Mouse (Mus musculus): Measurements from ENCODE around the gene Dgki. TPM values are rescaled to one million over a fixed set of nuclear protein-coding genes. Genes with fewer than 3 reads are reported as not detected.

Gene Dgki
- total and polyA plus RNA-seq, 3 experiments = not detected

GRCm38 (mm10) chr6:36899872-36900271, 400.1 kb downstream of the Dgki start:
- H3K9me3 ChIP-seq (replicated peaks; ENCODE audit: insufficient read depth, low read length) = no peaks in the 10 kb centered on the region
- H3K4me3 ChIP-seq (ENCODE audit: control insufficient read depth in 1 of 2, insufficient read depth in 1 of 2, low read depth in 2 of 2, low read length in 2 of 2) = no peak overlapping the region
- TF ChIP-seq MEF2A (IDR thresholded peaks at IDR 0.05; ENCODE audit: extremely low read depth, insufficient replicate concordance, low read depth, low read length, poor library complexity, severe bottlenecking) (no peak), MAX (IDR thresholded peaks at IDR 0.05; ENCODE audit: low read length) (no peak)
- H3K27ac ChIP-seq (ENCODE audit: control insufficient read depth, low read depth, low read length) = no peak overlapping the region
- H3K36me3 ChIP-seq (ENCODE audit: control insufficient read depth in 1 of 2, insufficient read depth in 2 of 2, low read length in 2 of 2) = no peaks in the 10 kb centered on the region
- no peaks in the 10 kb centered on the region for H3K4me1 ChIP-seq (ENCODE audit: control insufficient read depth in 1 of 2, insufficient read depth in 2 of 2, low read length in 2 of 2)
- no peak overlapping the region for H3K9ac ChIP-seq (ENCODE audit: control insufficient read depth, low read depth, low read length, poor library complexity, severe bottlenecking)
- H3K79me2 ChIP-seq (ENCODE audit: control insufficient read depth, insufficient read depth, low read length, poor library complexity) = no peaks in the 10 kb centered on the region
- no peak for DNase-seq (ENCODE audit: low read depth, low spot score)
- no peaks in the 10 kb centered on the region for H3K27me3 ChIP-seq (ENCODE audit: control insufficient read depth in 1 of 2, insufficient read depth in 2 of 2, low read length in 2 of 2)

DNA sequence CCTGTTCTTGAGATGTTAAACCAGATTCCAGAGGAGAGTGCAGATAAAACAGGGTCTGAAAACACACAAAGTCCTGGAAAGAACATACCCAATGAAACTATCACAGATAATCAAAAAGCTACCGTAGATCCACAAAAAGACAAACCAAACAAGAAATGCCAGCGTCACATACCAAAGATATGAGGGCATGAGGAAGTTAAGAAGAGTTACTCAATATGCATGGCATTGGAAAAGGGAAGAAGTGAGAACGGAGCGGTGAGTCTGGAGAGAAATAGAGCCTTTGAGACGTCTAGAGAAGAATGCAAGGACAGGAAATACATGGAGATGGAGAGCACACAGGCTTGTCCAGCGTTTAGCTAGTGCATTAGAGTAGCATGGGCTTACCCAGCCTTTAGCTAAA, 401.6 kb downstream of the Dgki start:
- Histone ChIP-seq H3K36me3 (ENCODE audit: control insufficient read depth in 1 of 2, insufficient read depth in 2 of 2, low read length in 2 of 2) (no peaks in the 10 kb centered on the region), H3K4me3 (ENCODE audit: control insufficient read depth in 1 of 2, insufficient read depth in 1 of 2, low read depth in 2 of 2, low read length in 2 of 2) (no peak overlapping the region), H3K27me3 (ENCODE audit: control insufficient read depth in 1 of 2, insufficient read depth in 2 of 2, low read length in 2 of 2) (no peaks in the 10 kb centered on the region), H3K4me1 (ENCODE audit: control insufficient read depth in 1 of 2, insufficient read depth in 2 of 2, low read length in 2 of 2) (no peaks in the 10 kb centered on the region), H3K27ac (ENCODE audit: control insufficient read depth, low read depth, low read length) (no peak overlapping the region), H3K9me3 (replicated peaks; ENCODE audit: insufficient read depth, low read length) (no peaks in the 10 kb centered on the region), H3K79me2 (ENCODE audit: control insufficient read depth, insufficient read depth, low read length, poor library complexity) (no peaks in the 10 kb centered on the region), H3K9ac (ENCODE audit: control insufficient read depth, low read depth, low read length, poor library complexity, severe bottlenecking) (no peak overlapping the region)
- TF ChIP-seq ZC3H11A (IDR thresholded peaks at IDR 0.05; ENCODE audit: low read depth, low read length) (no peak), MAFK (IDR thresholded peaks at IDR 0.05; ENCODE audit: borderline replicate concordance, low read depth, low read length) (no peak), BHLHE40 (IDR thresholded peaks at IDR 0.05; ENCODE audit: borderline replicate concordance, low read depth, low read length) (no peak), USF2 (IDR thresholded peaks at IDR 0.05; ENCODE audit: borderline replicate concordance in 1 of 2, insufficient read depth in 1 of 2, low read depth in 1 of 2, low read length in 2 of 2) (no peak), NELFE (IDR thresholded peaks at IDR 0.05; ENCODE audit: low read depth, low read length) (no peak), MAX (IDR thresholded peaks at IDR 0.05; ENCODE audit: low read length) (no peak), SMC3 (IDR thresholded peaks at IDR 0.05; ENCODE audit: low read depth, low read length) (no peak), NRF1 (IDR thresholded peaks at IDR 0.05; ENCODE audit: insufficient read depth, low read depth, low read length, poor library complexity, severe bottlenecking) (no peak), POLR2AphosphoS5 (IDR thresholded peaks at IDR 0.05; ENCODE audit: borderline replicate concordance, low read depth, low read length) (no peak), USF1 (IDR thresholded peaks at IDR 0.05; ENCODE audit: low read depth, low read length) (no peak), ZNF384 (IDR thresholded peaks at IDR 0.05; ENCODE audit: low read depth, low read length) (no peak), GATA1 (IDR thresholded peaks at IDR 0.05; ENCODE audit: low read depth, low read length) (no peak)
- DNase-seq (ENCODE audit: low read depth, low spot score) = no peak

- no peaks in the 10 kb centered on the region for H3K9me3 ChIP-seq (replicated peaks; ENCODE audit: insufficient read depth, low read length)
- TF ChIP-seq GABPA (IDR thresholded peaks at IDR 0.05; ENCODE audit: low read depth, low read length) = no peak
- no peak for TF ChIP-seq ETS1 (IDR thresholded peaks at IDR 0.05; ENCODE audit: low read depth, low read length)
- no peak for TF ChIP-seq RCOR1 (IDR thresholded peaks at IDR 0.05; ENCODE audit: low read depth, low read length)
- TF ChIP-seq POLR2A (IDR thresholded peaks at IDR 0.05; ENCODE audit: control insufficient read depth in 1 of 2, insufficient read depth in 1 of 2, low read depth in 1 of 2, low read length in 2 of 2, poor library complexity in 1 of 2) = no peak
- TF ChIP-seq NRF1 (IDR thresholded peaks at IDR 0.05; ENCODE audit: insufficient read depth, low read depth, low read length, poor library complexity, severe bottlenecking) = no peak
- no peak for TF ChIP-seq MAFK (IDR thresholded peaks at IDR 0.05; ENCODE audit: borderline replicate concordance, low read depth, low read length)
- no peak for TF ChIP-seq ZNF384 (IDR thresholded peaks at IDR 0.05; ENCODE audit: low read depth, low read length)
- no peak for TF ChIP-seq ZMIZ1 (IDR thresholded peaks at IDR 0.05; ENCODE audit: low read depth, low read length)
- TF ChIP-seq KAT2A (conservative IDR thresholded peaks at IDR 0.05; ENCODE audit: low read depth, low read length) = no peak
- TF ChIP-seq USF1 (IDR thresholded peaks at IDR 0.05; ENCODE audit: low read depth, low read length) = no peak
- no peak for TF ChIP-seq CHD1 (IDR thresholded peaks at IDR 0.05; ENCODE audit: low read depth, low read length)
- no peak for TF ChIP-seq UBTF (IDR thresholded peaks at IDR 0.05; ENCODE audit: borderline replicate concordance, insufficient read depth, low read depth, low read length)
- no peak for TF ChIP-seq MAX (IDR thresholded peaks at IDR 0.05; ENCODE audit: low read length)
- TF ChIP-seq NELFE (IDR thresholded peaks at IDR 0.05; ENCODE audit: low read depth, low read length) = no peak
- no peak for TF ChIP-seq HCFC1 (IDR thresholded peaks at IDR 0.05; ENCODE audit: low read depth, low read length)
- no peak for TF ChIP-seq MAZ (IDR thresholded peaks at IDR 0.05; ENCODE audit: low read depth, low read length)
- no peak for TF ChIP-seq SMC3 (IDR thresholded peaks at IDR 0.05; ENCODE audit: low read depth, low read length)
- no peak for TF ChIP-seq MYC (IDR thresholded peaks at IDR 0.05; ENCODE audit: low read depth, low read length)
These were observed 402.3 kb downstream of the Dgki start for GRCm38 (mm10) chr6:36897616-36898149.

More at GRCm38 (mm10) chr6:36897616-36898149, 402.3 kb downstream of the Dgki start:
- Histone ChIP-seq H3K27ac (ENCODE audit: control insufficient read depth, low read depth, low read length) (no peak overlapping the region), H3K27me3 (ENCODE audit: control insufficient read depth in 1 of 2, insufficient read depth in 2 of 2, low read length in 2 of 2) (no peaks in the 10 kb centered on the region), H3K79me2 (ENCODE audit: control insufficient read depth, insufficient read depth, low read length, poor library complexity) (no peaks in the 10 kb centered on the region), H3K4me1 (ENCODE audit: control insufficient read depth in 1 of 2, insufficient read depth in 2 of 2, low read length in 2 of 2) (no peaks in the 10 kb centered on the region), H3K9ac (ENCODE audit: control insufficient read depth, low read depth, low read length, poor library complexity, severe bottlenecking) (no peak overlapping the region), H3K36me3 (ENCODE audit: control insufficient read depth in 1 of 2, insufficient read depth in 2 of 2, low read length in 2 of 2) (no peaks in the 10 kb centered on the region), H3K4me3 (ENCODE audit: control insufficient read depth in 1 of 2, insufficient read depth in 1 of 2, low read depth in 2 of 2, low read length in 2 of 2) (no peak overlapping the region)
- DNase-seq (ENCODE audit: low read depth, low spot score) = no peak
